Mouse (Mus musculus) central nervous system, embryonic 18 days (tissue): ENCODE measurements around the gene Ttc21a. TPM values are rescaled to one million over a fixed set of nuclear protein-coding genes. Genes with fewer than 3 reads are reported as not detected.

Source experiments
- polyA plus RNA-seq: library from polyadenylated mRNA; depleted of rRNA; stranded (reverse); fragments of >200 nt; gene quantifications from 2 replicates; pipeline ENCODE4 v1.2.3, GENCODE M21; 2012; rRNA removed

Ttc21a gene
- 1.1 and 1.5 TPM in 2 replicates for polyA plus RNA-seq

GRCm38 (mm10) chr9:119937005-119937773 is at the start of gene Ttc21a, which contains the start of gene Gorasp1:
Gene Ttc21a (plus strand): TSS chr9:119937606.
Gene Gorasp1 (minus strand): TSS chr9:119937565.

DNA sequence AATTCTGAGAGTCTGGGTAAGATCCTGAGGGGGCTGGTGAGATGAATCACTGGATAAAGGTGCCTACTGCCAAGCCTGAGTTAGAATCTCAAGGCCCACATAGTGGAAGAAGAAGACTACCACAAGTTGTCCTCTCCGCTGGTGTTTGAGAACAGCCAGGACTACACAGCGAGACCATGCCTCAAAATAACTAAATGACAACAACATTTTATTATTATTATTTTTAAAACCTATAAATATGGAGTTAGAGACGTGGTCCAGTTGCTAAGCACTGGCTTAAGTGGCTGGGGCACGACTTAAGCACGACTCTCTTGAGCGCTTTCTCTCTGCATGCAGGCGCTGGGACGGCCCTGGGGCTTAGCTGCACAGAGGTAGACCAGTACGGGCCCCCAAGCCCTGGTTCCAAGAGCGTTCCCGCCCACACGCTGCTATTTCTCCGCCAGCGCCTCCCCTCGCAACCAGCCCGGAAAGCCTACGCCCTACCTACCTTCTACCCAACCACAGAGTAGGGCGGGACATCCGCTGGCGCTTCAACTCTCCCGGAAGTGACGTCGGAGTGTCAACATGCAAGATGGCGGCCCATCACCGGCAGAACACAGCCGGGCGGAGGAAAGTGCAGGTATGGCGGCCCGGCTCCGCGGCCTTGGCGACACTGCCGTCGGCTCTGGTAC is 42.9 kb upstream of the Ttc21a start, which contains the start of gene Wdr48:
TSS of gene Wdr48 (plus strand) at position 540 of the 671 bp plus-strand sequence.

GRCm38 (mm10) chr9:119984536-119985011 is 47.2 kb downstream of the Ttc21a start, which contains the start of gene Csrnp1:
Gene Csrnp1 (minus strand): TSS chr9:119984658.

Other genes starting within 250 kb of the Ttc21a start
- 0.51 and 3.4 TPM in 2 replicates for gene Scn10a, start 218.3 kb upstream of the Ttc21a start, polyA plus RNA-seq
- gene Scn11a, start 112.2 kb upstream of the Ttc21a start, polyA plus RNA-seq, result 0.21 and 0.86 TPM in 2 replicates
- 81.4 and 84.4 TPM in 2 replicates for gene Wdr48, start 42.7 kb upstream of the Ttc21a start, polyA plus RNA-seq
- 23.4 and 23.7 TPM in 2 replicates for gene Gorasp1, start within 50 bp of the Ttc21a start, polyA plus RNA-seq
- gene Csrnp1, start 47.1 kb downstream of the Ttc21a start, polyA plus RNA-seq, result 3.4 and 3.8 TPM in 2 replicates
- 0.25 TPM in 1 of 2 replicates, not detected in the other for gene Xirp1, start 86.0 kb downstream of the Ttc21a start, polyA plus RNA-seq
- gene Cx3cr1, start 132.3 kb downstream of the Ttc21a start, polyA plus RNA-seq, result 4.0 and 5.2 TPM in 2 replicates
- not detected in 2 replicates for gene Ccr8, start 154.5 kb downstream of the Ttc21a start, polyA plus RNA-seq
- gene Slc25a38, start 172.8 kb downstream of the Ttc21a start, polyA plus RNA-seq, result 28.2 and 29.0 TPM in 2 replicates
- 1,918 and 1,924 TPM in 2 replicates for gene Rpsa, start 190.1 kb downstream of the Ttc21a start, polyA plus RNA-seq
- 0.13 and 0.44 TPM in 2 replicates for gene Mobp, start 212.1 kb downstream of the Ttc21a start, polyA plus RNA-seq